Mouse (Mus musculus) lung, adult 2 months (tissue): ENCODE results near the gene Ccser1. TPM values are rescaled to one million over a fixed set of nuclear protein-coding genes. Genes with fewer than 3 reads are reported as not detected.

Experiments used
- DNase-seq: peaks from one replicate; pipeline ENCODE4 v3.0.0; 2022
- H3K4me1 ChIP-seq: fragments of 200-500 bp; 2 replicates; pipeline ENCODE4 v1.6.1; 2011; ENCODE audit warnings: low read length; ENCODE audit not compliant: control insufficient read depth, insufficient read depth
- H3K4me3 ChIP-seq: fragments of 200-500 bp; replicated peaks from 2 replicates; pipeline ENCODE3; 2011; ENCODE audit warnings: low read depth, mild to moderate bottlenecking, control low read depth, low read length; ENCODE audit errors: extremely low read depth
- CTCF ChIP-seq: fragments of 200-500 bp; IDR thresholded peaks from 2 replicates; pipeline ENCODE4 v1.5.1; 2011; ENCODE audit warnings: mild to moderate bottlenecking, low read length, control low read depth; ENCODE audit not compliant: insufficient read depth
- POLR2A ChIP-seq: fragments of 200-500 bp; IDR thresholded peaks from 2 replicates; pipeline ENCODE4 v1.6.1; 2011; ENCODE audit warnings: low read depth, mild to moderate bottlenecking, control low read depth, low read length, borderline replicate concordance; ENCODE audit errors: extremely low read depth
- WGBS: fragments of 180-500 bp; shearing (Covaris S2); methylation state at CpG from one replicate; pipeline ENCODE4 v1.1.7; 2018; 5-methylcytosine and 5-hydroxymethylcytosine counted together
- polyA plus RNA-seq: library from polyadenylated mRNA; depleted of rRNA; stranded (reverse); fragments of >200 nt; gene quantifications from 2 replicates; pipeline ENCODE4 v1.2.3, GENCODE M21; 2012

The Ccser1 gene
- polyA plus RNA-seq, 1 experiment, result 5.6 TPM

GRCm38 (mm10) chr6:61382526-61382925, 202.4 kb downstream of the Ccser1 start:
- DNase-seq, result no peak
- WGBS, result 17% methylated on average over 3 of the region's 3 CpGs
- Histone ChIP-seq H3K4me1 (no peaks in the 10 kb centered on the region), H3K4me3 (no peak overlapping the region)
- TF ChIP-seq POLR2A (no peak), CTCF (peak; percentile 12; the same call in 1 of the 2 replicates)

- 58% methylated on average over 3 of the region's 3 CpGs for WGBS
- TF ChIP-seq CTCF (no peak), POLR2A (no peak)
- H3K4me3 ChIP-seq, result no peak overlapping the region
- no peak for DNase-seq
- no peaks in the 10 kb centered on the region for H3K4me1 ChIP-seq
These were observed 202.9 kb downstream of the Ccser1 start for GRCm38 (mm10) chr6:61382991-61383390.

- Histone ChIP-seq H3K4me3 (no peak overlapping the region), H3K4me1 (no peaks in the 10 kb centered on the region)
- WGBS, result 91% methylated on average over 1 of the region's 1 CpGs
- no peak for DNase-seq
- no peak for TF ChIP-seq CTCF
These were observed 206.9 kb downstream of the Ccser1 start for GRCm38 (mm10) chr6:61387046-61387445.

- 47% methylated on average over 2 of the region's 2 CpGs for WGBS
- peaks cover 4% of the 10 kb centered on the region for H3K4me1 ChIP-seq
- no peak for TF ChIP-seq CTCF
- TF ChIP-seq POLR2A, result no peak
- H3K4me3 ChIP-seq, result no peak overlapping the region
- no peak for DNase-seq
These were observed 247.4 kb downstream of the Ccser1 start for GRCm38 (mm10) chr6:61427490-61427889.

- peak; percentile 3 for DNase-seq
- TF ChIP-seq CTCF, result no peak
- no peak for TF ChIP-seq POLR2A
- peaks cover 4% of the 10 kb centered on the region for H3K4me1 ChIP-seq
- H3K4me3 ChIP-seq, result no peak overlapping the region
- WGBS, result 24% methylated on average over 5 of the region's 5 CpGs
These were observed 251.0 kb downstream of the Ccser1 start for GRCm38 (mm10) chr6:61430881-61431725.

GRCm38 (mm10) chr6:61431726-61431984, 251.5 kb downstream of the Ccser1 start:
- 84% methylated on average over 2 of the region's 2 CpGs for WGBS
- DNase-seq, result no peak
- Histone ChIP-seq H3K4me1 (peaks cover 4% of the 10 kb centered on the region), H3K4me3 (no peak overlapping the region)
- TF ChIP-seq CTCF, result no peak
- no peak for TF ChIP-seq POLR2A

- no peak for DNase-seq
- Histone ChIP-seq H3K4me3 (no peak overlapping the region), H3K4me1 (peaks cover 4% of the 10 kb centered on the region)
- TF ChIP-seq POLR2A (no peak), CTCF (no peak)
- WGBS, result 73% methylated on average over 3 of the region's 3 CpGs
These were observed 252.0 kb downstream of the Ccser1 start for GRCm38 (mm10) chr6:61432167-61432566.

- no peak for DNase-seq
- Histone ChIP-seq H3K4me1 (peaks cover 4% of the 10 kb centered on the region), H3K4me3 (no peak overlapping the region)
- TF ChIP-seq POLR2A, result no peak
- no peak for TF ChIP-seq CTCF
- 77% methylated on average over 3 of the region's 3 CpGs for WGBS
These were observed 252.6 kb downstream of the Ccser1 start for GRCm38 (mm10) chr6:61432703-61433102.

- Histone ChIP-seq H3K4me1 (no peaks in the 10 kb centered on the region), H3K4me3 (no peak overlapping the region)
- DNase-seq, result no peak
- TF ChIP-seq CTCF, result no peak
- TF ChIP-seq POLR2A, result no peak
These were observed 258.0 kb downstream of the Ccser1 start for GRCm38 (mm10) chr6:61438165-61438564.

- WGBS, result 89% methylated on average over 2 of the region's 2 CpGs
- Histone ChIP-seq H3K4me3 (no peak overlapping the region), H3K4me1 (no peaks in the 10 kb centered on the region)
- TF ChIP-seq CTCF (no peak), POLR2A (no peak)
- DNase-seq, result no peak
These were observed 291.4 kb downstream of the Ccser1 start for GRCm38 (mm10) chr6:61471371-61472152.
